ENCODE assay signal across 15 mouse cellular contexts in the genomic region with DNA sequence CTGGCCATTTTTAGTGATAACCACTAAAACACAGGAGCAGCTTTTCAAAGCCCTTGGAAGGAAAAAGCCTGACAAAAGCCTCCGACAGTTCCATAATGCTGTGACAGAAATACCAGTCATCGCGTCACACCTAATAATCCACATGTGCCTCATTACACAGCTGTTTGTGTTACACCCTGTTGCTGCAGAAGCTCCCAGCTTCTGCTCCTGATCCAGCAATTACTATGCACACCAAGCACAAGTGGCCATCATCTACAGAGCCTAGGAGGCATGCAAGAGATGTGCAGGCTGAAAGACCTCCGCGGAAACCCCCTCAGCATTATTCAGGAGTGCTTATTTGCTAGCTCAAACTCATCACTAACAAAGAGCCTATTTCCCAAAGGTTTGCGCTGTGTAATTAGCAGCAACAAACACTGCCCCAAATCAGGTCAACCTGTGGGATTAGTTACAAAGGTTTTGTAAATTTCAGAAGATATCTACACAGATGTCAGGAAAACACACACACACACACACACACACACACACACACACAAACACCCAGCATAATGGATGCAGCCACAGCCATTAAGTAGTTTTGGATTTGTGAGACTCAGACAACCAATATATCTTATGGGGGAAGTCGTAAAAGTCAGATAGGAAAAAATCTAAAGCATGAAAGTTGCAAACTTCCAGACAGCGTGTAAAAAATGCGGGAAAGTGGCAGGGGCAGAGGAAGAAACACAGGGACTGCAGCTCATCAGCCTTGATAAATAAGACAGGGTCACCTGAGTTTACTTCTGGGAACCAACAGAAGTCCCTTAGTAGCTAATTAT.
DNase-seq lines count a peak whose midpoint lies in the region; ATAC-seq and TF ChIP-seq lines count a peak whose summit lies in the region.
"Had no signal": no experiment of that assay in that cellular context is flagged by ENCODE, and none has a peak within 500 bp of the region (broad histone marks: within the 10 kb centered on the region; RNA-seq: fewer than 3 reads in every experiment).

No protein-coding gene starts in this region.

- DNase-seq in forebrain, embryonic 10.5 days (ENCODE audit: extremely low spot score, low spot score): no peak
- DNase-seq in kidney, postnatal 0 days (ENCODE audit: low spot score): peak; percentile 78
- DNase-seq in kidney, postnatal 25 days: no peak
- DNase-seq in embryo, embryonic 11 days: peak; percentile 36
- no peak for DNase-seq in ovary, postnatal 36 days (ENCODE audit: low spot score)
- DNase-seq in lung, postnatal 25 days (ENCODE audit: low spot score): no peak
- DNase-seq: cerebellum, adult 18-20 months; gastrocnemius, postnatal 25 days; heart, postnatal 4 days; lung, postnatal 14 days had no signal

- H3K4me3 ChIP-seq in forebrain, embryonic 12.5 days (replicated peaks): no peak overlapping the region
- no peak overlapping the region for H3K4me3 ChIP-seq in forebrain, embryonic 10.5 days
- no peak overlapping the region for H3K4me3 ChIP-seq in kidney, postnatal 0 days (replicated peaks; ENCODE audit: low read depth, low read length)
- no peak overlapping the region for H3K4me3 ChIP-seq in limb, embryonic 13.5 days
- H3K4me3 ChIP-seq: liver, embryonic 12.5 days had no signal

- TF ChIP-seq CTCF in kidney, postnatal 0 days (IDR thresholded peaks at IDR 0.05; ENCODE audit: low read depth): no peak

- WGBS in forebrain, embryonic 12.5 days: 29% methylated on average over 9 of the region's 9 CpGs
- WGBS in forebrain, embryonic 10.5 days: 40% methylated on average over 9 of the region's 9 CpGs
- 50% methylated on average over 9 of the region's 9 CpGs for WGBS in kidney, postnatal 0 days
- WGBS in limb, embryonic 13.5 days: 13% methylated on average over 9 of the region's 9 CpGs

- no peak for ATAC-seq in forebrain, embryonic 12.5 days (ENCODE audit: low FRiP score)
- no peak; the same call in 1 of the 2 replicates for ATAC-seq in kidney, postnatal 0 days (replicated peaks; ENCODE audit: low FRiP score, low read depth)
- ATAC-seq in limb, embryonic 13.5 days (ENCODE audit: low FRiP score, low read depth): no peak; the same call in 1 of the 2 replicates
- ATAC-seq: liver, embryonic 12.5 days; Patski had no signal

- H3K9me3 ChIP-seq in forebrain, embryonic 12.5 days: 0 out of 2 replicates have a peak, but pooled peaks cover 3% of the 10 kb centered on the region
- no peaks in the 10 kb centered on the region for H3K9me3 ChIP-seq in forebrain, embryonic 10.5 days
- no peaks in the 10 kb centered on the region for H3K9me3 ChIP-seq in kidney, postnatal 0 days (replicated peaks; ENCODE audit: low read length)
- H3K9me3 ChIP-seq in limb, embryonic 13.5 days: no peaks in the 10 kb centered on the region; the same call in 1 of the 2 replicates
- H3K9me3 ChIP-seq: liver, embryonic 12.5 days had no signal

- no peaks in the 10 kb centered on the region for H3K27me3 ChIP-seq in forebrain, embryonic 12.5 days
- no peaks in the 10 kb centered on the region for H3K27me3 ChIP-seq in forebrain, embryonic 10.5 days (ENCODE audit: poor library complexity, severe bottlenecking)
- no peaks in the 10 kb centered on the region for H3K27me3 ChIP-seq in kidney, postnatal 0 days (ENCODE audit: insufficient read depth, low read length)
- H3K27me3 ChIP-seq in limb, embryonic 13.5 days: no peaks in the 10 kb centered on the region
- H3K27me3 ChIP-seq: liver, embryonic 12.5 days; Patski had no signal

- no peak overlapping the region for H3K9ac ChIP-seq in forebrain, embryonic 12.5 days
- no peak overlapping the region for H3K9ac ChIP-seq in kidney, postnatal 0 days (ENCODE audit: low read depth, low read length)
- H3K9ac ChIP-seq in limb, embryonic 13.5 days: no peak overlapping the region
- H3K9ac ChIP-seq: liver, embryonic 12.5 days had no signal

- H3K36me3 ChIP-seq in forebrain, embryonic 12.5 days (replicated peaks): no peaks in the 10 kb centered on the region
- H3K36me3 ChIP-seq in forebrain, embryonic 10.5 days (replicated peaks): peaks cover 4% of the 10 kb centered on the region; the same call in 1 of the 2 replicates
- H3K36me3 ChIP-seq in kidney, postnatal 0 days (ENCODE audit: insufficient read depth, low read length): no peaks in the 10 kb centered on the region
- no peaks in the 10 kb centered on the region; the same call in 1 of the 2 replicates for H3K36me3 ChIP-seq in limb, embryonic 13.5 days
- H3K36me3 ChIP-seq: liver, embryonic 12.5 days had no signal

- H3K27ac ChIP-seq in forebrain, embryonic 12.5 days: 0 out of 2 replicates have a peak overlapping the region, but pooled peaks have one; percentile 15
- H3K27ac ChIP-seq in forebrain, embryonic 10.5 days: no peak overlapping the region
- H3K27ac ChIP-seq in kidney, postnatal 0 days: no peak overlapping the region
- H3K27ac ChIP-seq in limb, embryonic 13.5 days: no peak overlapping the region
- H3K27ac ChIP-seq: liver, embryonic 12.5 days had no signal

- H3K4me2 ChIP-seq in forebrain, embryonic 12.5 days: 0 out of 2 replicates have a peak overlapping the region, but pooled peaks have one; percentile 13
- peak overlapping the region; percentile 37 for H3K4me2 ChIP-seq in kidney, postnatal 0 days (ENCODE audit: low read length)
- H3K4me2 ChIP-seq in limb, embryonic 13.5 days (replicated peaks): peak overlapping the region; percentile 50
- H3K4me2 ChIP-seq: heart, embryonic 11.5 days; liver, embryonic 12.5 days had no signal

- peaks cover 34% of the 10 kb centered on the region for H3K4me1 ChIP-seq in forebrain, embryonic 12.5 days
- peaks cover 57% of the 10 kb centered on the region for H3K4me1 ChIP-seq in forebrain, embryonic 10.5 days
- H3K4me1 ChIP-seq in kidney, postnatal 0 days (replicated peaks; ENCODE audit: insufficient read depth, low read length): no peaks in the 10 kb centered on the region
- H3K4me1 ChIP-seq in limb, embryonic 13.5 days: peaks cover 51% of the 10 kb centered on the region
- H3K4me1 ChIP-seq: liver, embryonic 12.5 days had no signal

Comparison
In these comparisons a context has a peak if more than half of its experiments do, and no peak if none do; other contexts are left out.
1. DNase-seq: peak in kidney, postnatal 0 days (single experiment) and embryo, embryonic 11 days (single experiment); none in forebrain, embryonic 10.5 days (single experiment), kidney, postnatal 25 days (0 of 2), ovary, postnatal 36 days (single experiment) and lung, postnatal 25 days (single experiment).
2. Peak in every context shown above with its lines, with median percentiles within 50 percentile points of each other: H3K4me2 ChIP-seq.